Mouse (Mus musculus) limb, embryonic 15.5 days (tissue): Measurements from ENCODE around the gene Mid1. TPM values are rescaled to one million over a fixed set of nuclear protein-coding genes. Genes with fewer than 3 reads are reported as not detected.
"Not testable (repeated sequence)": the region's sequence is repeated elsewhere in the genome, so short reads cannot be mapped to it uniquely, and the experiment has no call there.

ENCODE experiments used
- ATAC-seq: fragments of 200-750 bp; cut with Nextera tagmentation; 2 replicates; pipeline ENCODE4 v1.8.0; 2017; ENCODE audit warnings: low read depth, moderate TSS enrichment; ENCODE audit not compliant: insufficient number of reproducible peaks, low FRiP score, low TSS enrichment
- H3K27ac ChIP-seq: fragments of 300-500 bp; sonication (generic); 2 replicates; pipeline ENCODE4 v1.5.1; 2015; ENCODE audit warnings: moderate library complexity, mild to moderate bottlenecking, inconsistent platforms
- H3K27me3 ChIP-seq: fragments of 300-500 bp; sonication (generic); 2 replicates; pipeline ENCODE4 v1.6.1; 2015; ENCODE audit warnings: inconsistent platforms
- H3K36me3 ChIP-seq: fragments of 300-500 bp; sonication (generic); 2 replicates; pipeline ENCODE4 v1.6.1; 2015; ENCODE audit warnings: inconsistent platforms
- H3K4me1 ChIP-seq: fragments of 300-500 bp; sonication (generic); 2 replicates; pipeline ENCODE4 v1.6.1; 2015; ENCODE audit warnings: inconsistent platforms
- H3K4me2 ChIP-seq: fragments of 300-500 bp; sonication (generic); 2 replicates; pipeline ENCODE4 v1.6.1; 2015; ENCODE audit warnings: mild to moderate bottlenecking, inconsistent platforms
- H3K4me3 ChIP-seq: fragments of 300-500 bp; sonication (generic); 2 replicates; pipeline ENCODE4 v1.5.1; 2015; ENCODE audit warnings: mild to moderate bottlenecking, inconsistent platforms
- H3K9ac ChIP-seq: fragments of 300-500 bp; sonication (generic); 2 replicates; pipeline ENCODE4 v1.6.1; 2015; ENCODE audit warnings: inconsistent platforms
- H3K9me3 ChIP-seq: fragments of 300-500 bp; sonication (generic); 2 replicates; pipeline ENCODE4 v1.6.1; 2016; ENCODE audit warnings: inconsistent platforms
- WGBS: fragments of 180-500 bp; shearing (Covaris S2); methylation state at CpG from one replicate; pipeline ENCODE4 v1.1.7; 2015; 5-methylcytosine and 5-hydroxymethylcytosine counted together
- polyA plus RNA-seq: library from polyadenylated mRNA; unstranded; fragments of >200 nt; fragmentation: Nextera tagmentation; extraction: Ambion mirVana; gene quantifications from 2 replicates; pipeline ENCODE4 v1.2.1, GENCODE M21; 2015

Mid1 gene
- polyA plus RNA-seq, 1 experiment from 2014 or later: 9.7 TPM

DNA sequence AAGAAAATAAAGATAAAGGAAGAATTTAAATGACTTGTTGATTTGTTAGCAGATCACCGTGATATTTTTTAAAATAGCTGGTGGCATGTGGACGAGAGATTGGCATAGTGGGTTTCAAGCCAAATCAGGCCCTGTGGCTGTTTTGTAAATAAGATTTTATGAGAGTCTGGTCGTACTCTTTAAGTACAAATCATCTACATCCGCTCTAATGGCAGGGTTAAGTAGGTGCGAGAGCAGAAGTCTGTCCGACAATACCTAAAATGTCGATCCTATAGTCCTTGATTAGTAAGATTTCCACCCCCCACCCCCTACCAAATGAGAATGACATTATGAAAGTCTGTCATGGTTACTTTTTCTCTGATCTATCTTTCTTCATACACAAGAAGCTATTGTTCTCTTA lies 299.3 kb downstream of the Mid1 start:
- not testable (repeated sequence) for H3K4me3 ChIP-seq, H3K27ac ChIP-seq, H3K9ac ChIP-seq, H3K27me3 ChIP-seq, ATAC-seq, H3K4me1 ChIP-seq, H3K4me2 ChIP-seq
- Histone ChIP-seq H3K9me3 (peaks cover 18% of the 10 kb centered on the region), H3K36me3 (peaks cover 71% of the 10 kb centered on the region)
- 84% methylated on average over 7 of the region's 7 CpGs for WGBS

DNA sequence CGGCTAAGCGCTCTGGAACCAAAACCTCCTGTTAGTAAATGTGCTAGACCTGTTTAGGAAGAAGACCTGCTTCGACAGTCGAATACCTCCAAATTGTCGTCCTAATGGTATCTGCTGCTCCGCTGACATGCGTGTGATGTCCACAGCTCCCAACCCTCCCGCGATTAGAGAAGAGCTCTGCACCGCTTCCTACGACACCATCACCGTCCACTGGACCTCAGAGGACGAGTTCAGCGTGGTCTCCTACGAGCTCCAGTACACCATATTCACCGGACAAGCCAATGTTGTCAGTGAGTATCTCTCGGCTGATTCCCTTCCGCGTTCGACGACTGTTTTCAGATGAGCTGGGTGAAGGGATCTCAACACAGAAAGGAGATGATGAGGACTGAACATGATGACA lies 299.9 kb downstream of the Mid1 start:
- not testable (repeated sequence) for H3K9ac ChIP-seq, H3K27ac ChIP-seq, H3K4me2 ChIP-seq, H3K4me1 ChIP-seq, H3K27me3 ChIP-seq, H3K4me3 ChIP-seq, ATAC-seq
- Histone ChIP-seq H3K9me3 (peaks cover 21% of the 10 kb centered on the region), H3K36me3 (peaks cover 69% of the 10 kb centered on the region)
- 92% methylated on average over 21 of the region's 21 CpGs for WGBS

DNA sequence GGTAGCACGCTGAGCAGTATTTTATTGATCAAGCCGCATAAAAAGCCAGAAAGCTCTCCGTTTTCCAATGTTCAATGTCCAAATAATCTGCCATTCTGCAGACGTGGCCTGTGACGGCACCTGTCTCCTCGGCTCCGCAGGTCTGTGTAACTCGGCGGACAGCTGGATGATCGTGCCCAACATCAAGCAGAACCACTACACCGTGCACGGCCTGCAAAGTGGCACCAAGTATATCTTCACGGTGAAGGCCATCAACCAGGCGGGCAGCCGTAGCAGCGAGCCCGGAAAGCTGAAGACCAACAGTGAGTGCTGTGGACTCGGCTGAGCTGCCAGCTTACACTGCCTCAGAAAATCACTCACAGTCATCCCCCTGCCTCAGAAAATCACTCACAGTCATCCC lies 300.8 kb downstream of the Mid1 start:
- peaks cover 68% of the 10 kb centered on the region for H3K36me3 ChIP-seq
- not testable (repeated sequence) for ATAC-seq

DNA sequence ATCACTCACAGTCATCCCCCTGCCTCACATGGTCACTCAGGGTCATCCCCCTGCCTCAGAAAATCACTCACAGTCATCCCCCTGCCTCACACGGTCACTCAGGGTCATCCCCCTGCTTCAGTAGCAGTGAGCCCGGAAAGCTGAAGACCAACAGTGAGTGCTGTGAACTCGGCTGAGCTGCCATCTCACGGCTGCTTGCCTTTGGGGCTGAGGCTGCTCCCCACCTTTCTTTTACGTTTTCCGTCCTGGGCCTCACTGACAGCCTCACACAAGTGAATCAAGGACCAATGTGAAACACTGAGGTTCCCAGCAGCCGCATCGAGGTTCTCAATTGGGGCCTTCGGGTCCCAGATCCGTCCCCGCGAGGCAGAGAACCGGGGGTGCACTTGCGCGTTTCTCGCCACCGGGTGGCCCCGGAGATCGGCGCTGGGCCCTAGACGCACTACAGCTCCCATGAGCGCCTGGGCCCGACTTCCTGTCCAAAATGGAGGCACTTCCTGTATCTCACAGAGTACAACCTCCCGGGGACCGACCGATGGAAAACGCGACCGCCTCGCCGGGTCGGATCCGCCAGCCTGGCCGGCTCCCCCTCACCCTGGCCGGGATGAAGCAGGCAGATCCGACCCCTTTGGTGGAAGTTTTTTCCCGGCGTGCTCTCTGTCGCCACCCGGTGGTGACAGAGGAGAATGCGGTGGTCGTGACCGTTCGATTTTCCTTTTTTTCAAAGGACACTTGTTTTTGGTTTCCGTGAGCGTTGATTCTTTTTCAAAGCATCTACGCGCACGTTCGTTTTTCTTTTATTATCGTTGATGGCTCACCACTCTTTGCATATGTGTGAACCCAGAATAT lies 301.7 kb downstream of the Mid1 start:
- H3K27me3 ChIP-seq, H3K9ac ChIP-seq, H3K4me1 ChIP-seq: not testable (repeated sequence)
- Histone ChIP-seq H3K27ac (peak overlapping the region; percentile 0; the same call in 1 of the 2 replicates), H3K36me3 (peaks cover 63% of the 10 kb centered on the region), H3K4me3 (peak overlapping the region; percentile 20), H3K9me3 (peaks cover 27% of the 10 kb centered on the region), H3K4me2 (peak overlapping the region; percentile 24)
- peak; percentile 82 for ATAC-seq
- 50% methylated on average over 51 of the region's 51 CpGs for WGBS

More for the DNA sequence above, 300.8 kb downstream of the Mid1 start:
- H3K4me2 ChIP-seq, H3K4me1 ChIP-seq, H3K9ac ChIP-seq, H3K27ac ChIP-seq, H3K4me3 ChIP-seq, H3K27me3 ChIP-seq: not testable (repeated sequence)
- 83% methylated on average over 18 of the region's 18 CpGs for WGBS
- peaks cover 27% of the 10 kb centered on the region for H3K9me3 ChIP-seq

DNA sequence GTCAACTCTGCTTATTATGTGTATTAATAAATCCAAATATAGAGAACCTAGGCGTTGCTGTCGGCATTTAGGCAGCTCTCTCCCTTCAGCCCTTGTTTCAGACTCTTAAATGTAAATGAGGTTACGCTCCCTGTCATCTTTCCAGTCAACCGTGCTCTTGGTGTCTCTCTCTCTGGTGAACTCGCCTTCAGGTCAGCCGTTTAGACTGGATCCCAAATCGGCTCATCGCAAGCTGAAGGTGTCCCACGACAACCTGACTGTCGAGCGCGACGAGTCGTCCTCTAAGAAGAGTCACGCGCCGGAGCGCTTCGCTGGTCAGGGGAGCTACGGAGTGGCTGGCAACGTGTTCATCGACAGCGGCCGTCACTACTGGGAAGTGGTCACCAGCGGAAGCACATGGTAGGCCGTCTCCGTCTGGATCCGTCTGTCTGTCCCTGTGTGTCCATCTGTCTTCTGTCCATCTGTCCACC lies 302.4 kb downstream of the Mid1 start:
- Histone ChIP-seq H3K9me3 (peaks cover 27% of the 10 kb centered on the region), H3K36me3 (peaks cover 56% of the 10 kb centered on the region)
- H3K4me2 ChIP-seq, H3K27ac ChIP-seq, H3K9ac ChIP-seq, H3K4me1 ChIP-seq, H3K27me3 ChIP-seq, H3K4me3 ChIP-seq, ATAC-seq: not testable (repeated sequence)
- WGBS: 87% methylated on average over 28 of the region's 28 CpGs

DNA sequence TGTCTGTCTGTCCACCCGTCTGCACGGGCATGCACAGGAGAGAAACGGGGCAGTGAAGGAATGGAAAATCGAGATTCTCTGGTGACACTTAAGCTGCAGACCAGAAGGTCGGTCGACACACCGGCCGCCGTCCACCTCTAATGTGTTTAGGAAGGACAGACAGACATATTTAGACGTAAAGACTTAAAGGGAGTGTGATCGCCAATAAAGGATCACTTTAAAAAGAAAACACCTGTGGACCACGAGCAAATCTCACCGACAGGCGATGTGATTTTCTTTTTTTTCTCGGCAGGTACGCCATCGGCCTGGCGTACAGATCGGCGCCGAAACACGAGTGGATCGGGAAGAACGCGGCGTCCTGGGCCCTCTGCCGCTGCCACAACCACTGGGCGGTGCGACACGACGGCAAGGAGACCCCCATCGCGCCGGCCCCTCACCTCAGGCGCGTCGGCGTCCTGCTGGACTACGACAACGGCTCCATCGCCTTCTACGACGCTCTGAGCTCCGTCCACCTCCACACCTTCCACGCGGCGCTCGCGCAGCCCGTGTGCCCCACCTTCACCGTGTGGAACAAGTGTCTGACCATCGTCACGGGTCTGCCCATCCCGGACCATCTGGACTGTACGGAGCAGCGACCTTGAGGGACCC lies 303.7 kb downstream of the Mid1 start:
- H3K4me2 ChIP-seq, H3K4me1 ChIP-seq, H3K4me3 ChIP-seq, H3K9ac ChIP-seq, H3K27ac ChIP-seq, H3K27me3 ChIP-seq: not testable (repeated sequence)
- H3K36me3 ChIP-seq: peaks cover 45% of the 10 kb centered on the region
- 91% methylated on average over 56 of the region's 56 CpGs for WGBS
- peak; percentile 40; the same call in 1 of the 2 replicates for ATAC-seq
- peaks cover 27% of the 10 kb centered on the region for H3K9me3 ChIP-seq

DNA sequence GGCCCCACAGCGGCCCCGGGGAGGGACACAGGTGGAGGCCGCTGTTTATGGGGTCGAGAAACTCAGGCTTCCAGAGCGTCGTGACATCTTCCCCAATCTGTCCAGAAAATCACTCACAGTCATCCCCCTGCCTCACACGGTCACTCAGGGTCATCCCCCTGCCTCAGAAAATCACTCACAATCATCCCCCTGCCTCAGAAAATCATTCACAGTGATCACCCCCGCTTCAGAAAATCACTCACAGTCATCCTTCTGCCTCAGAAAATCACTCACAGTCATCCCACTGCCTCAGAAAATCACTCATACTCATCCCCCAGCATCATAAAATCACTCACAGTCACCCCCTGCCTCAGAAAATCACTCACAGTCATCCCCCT lies 304.2 kb downstream of the Mid1 start:
- H3K27me3 ChIP-seq, H3K4me3 ChIP-seq, H3K27ac ChIP-seq, H3K4me2 ChIP-seq, H3K4me1 ChIP-seq, H3K9ac ChIP-seq: not testable (repeated sequence)
- WGBS: 82% methylated on average over 8 of the region's 8 CpGs
- peaks cover 27% of the 10 kb centered on the region for H3K9me3 ChIP-seq
- ATAC-seq: peak; percentile 38; the same call in 1 of the 2 replicates
- peaks cover 43% of the 10 kb centered on the region for H3K36me3 ChIP-seq

DNA sequence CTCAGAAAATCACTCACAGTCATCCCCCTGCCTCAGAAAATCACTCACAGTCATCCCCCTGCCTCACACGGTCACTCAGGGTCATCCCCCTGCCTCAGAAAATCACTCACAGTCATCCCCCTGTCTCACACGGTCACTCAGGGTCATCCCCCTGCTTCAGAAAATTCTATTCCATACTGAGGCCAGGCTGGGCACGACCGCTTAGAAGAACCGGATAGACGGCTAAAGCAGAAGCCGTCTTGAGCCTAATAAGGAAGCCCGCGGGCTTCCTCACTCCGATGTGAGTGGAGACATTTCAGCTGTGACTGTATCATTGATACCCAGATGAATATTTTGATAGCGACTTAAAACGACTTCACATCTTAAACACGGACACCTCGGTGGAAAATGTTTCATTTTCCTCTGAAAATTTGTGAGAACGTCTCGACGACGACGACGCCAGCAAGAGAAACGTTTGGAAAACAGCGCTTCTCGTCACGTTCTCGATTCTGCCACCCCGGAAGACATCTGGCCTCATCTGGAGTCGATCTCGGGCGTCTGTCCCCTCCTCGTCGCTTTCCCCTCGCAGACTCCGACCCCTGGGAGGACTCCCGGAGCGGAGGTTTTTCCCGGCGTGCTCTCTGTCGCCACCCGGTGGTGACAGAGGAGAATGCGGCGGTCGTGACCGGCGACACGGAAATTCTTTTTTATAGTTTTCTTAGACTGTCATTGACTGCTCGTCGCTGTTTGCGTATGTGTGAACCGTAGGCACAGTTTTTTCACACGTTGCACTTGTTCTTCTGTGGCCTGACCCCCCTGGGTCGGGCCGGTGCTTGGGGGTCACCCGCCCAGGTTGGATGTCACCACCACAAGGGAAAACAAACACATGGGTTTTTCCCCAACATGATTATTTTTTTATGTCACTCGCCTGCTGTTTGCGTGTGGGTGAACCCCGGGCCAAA lies 305.0 kb downstream of the Mid1 start:
- H3K9me3 ChIP-seq: peaks cover 24% of the 10 kb centered on the region
- not testable (repeated sequence) for H3K27ac ChIP-seq, H3K9ac ChIP-seq, H3K4me2 ChIP-seq, H3K4me3 ChIP-seq, H3K27me3 ChIP-seq, H3K4me1 ChIP-seq
- 0 out of 2 replicates have a peak, but pooled peaks have one; percentile 20 for ATAC-seq
- H3K36me3 ChIP-seq: peaks cover 36% of the 10 kb centered on the region
- WGBS: 77% methylated on average over 56 of the region's 56 CpGs

DNA sequence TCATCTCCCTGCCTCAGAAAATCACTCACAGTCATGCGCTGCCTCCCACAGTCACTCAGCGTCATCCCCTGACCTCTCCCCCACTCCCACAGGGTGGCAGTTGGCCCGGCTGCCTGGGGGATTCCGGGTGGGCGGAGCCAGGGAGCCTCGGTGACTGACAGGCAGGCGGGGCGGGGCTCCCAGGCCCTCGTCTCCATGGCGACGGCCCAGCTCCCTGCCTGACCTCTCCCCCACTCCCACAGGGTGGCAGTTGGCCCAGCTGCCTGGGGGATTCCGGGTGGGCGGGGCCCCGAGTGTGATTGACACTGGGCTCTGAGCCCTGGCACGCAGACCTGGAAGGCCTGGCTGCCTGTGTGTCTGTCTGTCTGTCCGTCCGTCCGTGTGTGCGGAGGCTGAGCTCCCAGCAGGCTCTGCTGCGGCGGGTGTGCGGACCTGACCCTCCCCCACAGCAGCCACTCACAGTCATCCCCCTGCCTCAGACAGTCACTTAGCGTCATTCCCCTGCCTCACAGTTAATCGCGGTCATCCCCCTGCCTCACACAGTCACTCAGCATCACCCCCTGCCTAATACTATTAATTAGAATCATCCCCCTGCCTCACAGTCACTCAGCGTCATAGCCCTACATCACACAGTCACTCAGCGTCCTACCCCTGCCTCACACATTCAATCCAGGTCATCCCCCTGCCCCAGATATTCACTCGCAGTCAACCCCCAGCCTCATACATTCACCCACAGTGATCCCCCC lies 306.3 kb downstream of the Mid1 start:
- not testable (repeated sequence) for H3K9ac ChIP-seq, ATAC-seq, H3K4me2 ChIP-seq, H3K27ac ChIP-seq, H3K27me3 ChIP-seq, H3K4me1 ChIP-seq
- Histone ChIP-seq H3K36me3 (peaks cover 27% of the 10 kb centered on the region), H3K4me3 (0 out of 2 replicates have a peak overlapping the region, but pooled peaks have one; percentile 19), H3K9me3 (peaks cover 24% of the 10 kb centered on the region)
- WGBS: 19% methylated on average over 9 of the region's 28 CpGs

DNA sequence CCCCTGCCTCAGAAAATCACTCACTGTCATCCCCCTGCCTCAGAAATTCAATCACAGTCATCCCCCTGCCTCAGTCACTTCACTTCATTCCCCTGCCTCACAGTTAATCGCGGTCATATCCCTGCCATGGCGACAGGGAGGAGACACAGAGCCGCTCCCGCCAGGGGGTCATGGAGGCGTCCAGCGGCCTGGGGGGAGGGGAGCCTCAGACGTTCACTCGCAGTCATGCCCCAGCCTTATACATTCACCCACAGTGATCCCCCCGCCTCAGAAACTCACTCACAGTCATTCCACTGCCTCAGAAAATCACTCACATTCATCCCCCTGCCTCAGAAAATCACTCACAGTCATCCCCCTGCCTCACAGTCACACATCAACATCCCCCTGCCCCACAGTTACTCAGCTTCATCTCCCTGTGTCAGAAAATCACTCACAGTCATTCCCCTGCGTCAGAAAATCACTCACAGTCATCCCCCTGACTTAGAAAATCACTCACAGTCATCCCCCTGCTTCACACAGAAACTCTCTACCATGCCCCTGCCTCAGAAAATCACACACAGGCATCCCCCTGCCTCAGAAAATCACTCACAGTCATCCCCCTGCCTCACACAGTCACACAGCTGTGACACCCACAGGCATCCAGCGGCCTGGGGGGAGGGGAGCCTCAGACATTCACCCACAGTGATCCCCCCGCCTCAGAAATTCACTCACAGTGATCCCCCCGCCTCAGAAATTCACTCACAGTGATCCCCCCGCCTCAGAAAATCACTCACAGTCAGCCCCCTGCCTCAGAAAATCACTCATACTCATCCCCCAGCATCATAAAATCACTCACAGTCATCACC lies 307.3 kb downstream of the Mid1 start:
- H3K27ac ChIP-seq, H3K4me1 ChIP-seq, H3K9ac ChIP-seq, ATAC-seq, H3K4me2 ChIP-seq, H3K27me3 ChIP-seq, H3K4me3 ChIP-seq: not testable (repeated sequence)
- 16% methylated on average over 5 of the region's 15 CpGs for WGBS
- H3K9me3 ChIP-seq: peaks cover 24% of the 10 kb centered on the region
- H3K36me3 ChIP-seq: peaks cover 23% of the 10 kb centered on the region
